Comparison of ENCODE assay signal across 16 mouse cellular contexts in genomic region chr17:72970631-72971161, GRCm38 (mm10). TPM values are rescaled to one million over a fixed set of nuclear protein-coding genes. Genes with fewer than 3 reads are reported as not detected.
DNase-seq lines count a peak whose midpoint lies in the region; ATAC-seq and TF ChIP-seq lines count a peak whose summit lies in the region.
"Had no signal": no experiment of that assay in that cellular context is flagged by ENCODE, and none has a peak within 500 bp of the region (broad histone marks: within the 10 kb centered on the region; RNA-seq: fewer than 3 reads in every experiment).

No protein-coding gene starts in this region.

- ATAC-seq in frontal cortex, adult (ENCODE audit: low TSS enrichment) = peak; percentile 97
- ATAC-seq: inflammation-experienced regulatory T-cells, adult 6 months; liver, embryonic 12.5 days; midbrain, embryonic 16.5 days had no signal

- TF ChIP-seq POLR2A in myocyte (IDR thresholded peaks at IDR 0.05; ENCODE audit: insufficient read length, low read depth) = peak; percentile 62

- H3ac ChIP-seq in C2C12 (ENCODE audit: control insufficient read depth, insufficient read length, low read depth) = no peak overlapping the region
- H3ac ChIP-seq in myocyte (ENCODE audit: control insufficient read depth, insufficient read length) = no peak overlapping the region

- DNase-seq in layer of hippocampus, postnatal 10 days (ENCODE audit: low spot score in 2 of 2) = peak; percentile 37 to 56
- no peak for DNase-seq in urinary bladder, postnatal 4 days (ENCODE audit: low spot score in 2 of 2)
- no peak for DNase-seq in liver
- no peak for DNase-seq in embryo, embryonic 9.5 days (ENCODE audit: extremely low spot score)
- no peak for DNase-seq in natural killer cell, adult 2 months (ENCODE audit: low spot score in 2 of 2)
- DNase-seq: cerebellum, adult 11-12 months; heart, postnatal 14 days; kidney, postnatal 25 days; thymus, postnatal 25 days had no signal

- no peaks in the 10 kb centered on the region for H3K79me3 ChIP-seq in C2C12 (ENCODE audit: low read depth)

- TF ChIP-seq CTCF in C2C12 (IDR thresholded peaks at IDR 0.05; ENCODE audit: control insufficient read depth, insufficient read depth, insufficient read length) = no peak

- H3K27me3 ChIP-seq in C2C12 (ENCODE audit: control insufficient read depth, insufficient read depth, insufficient read length) (no peaks in the 10 kb centered on the region), myocyte (ENCODE audit: control insufficient read depth, insufficient read depth, insufficient read length) (no peaks in the 10 kb centered on the region)
- H3K27me3 ChIP-seq: liver, embryonic 12.5 days had no signal

- H3K36me3 ChIP-seq in C2C12 (ENCODE audit: control insufficient read depth, insufficient read depth) = no peaks in the 10 kb centered on the region
- H3K36me3 ChIP-seq in myocyte (ENCODE audit: control insufficient read depth, insufficient read depth) = no peaks in the 10 kb centered on the region
- H3K36me3 ChIP-seq: forebrain, embryonic 10.5 days; liver, embryonic 12.5 days had no signal

- H3K4me3 ChIP-seq in C2C12 (ENCODE audit: insufficient read depth, poor library complexity, severe bottlenecking) = no peak overlapping the region
- no peak overlapping the region for H3K4me3 ChIP-seq in myocyte
- H3K4me3 ChIP-seq: forebrain, embryonic 10.5 days; liver, embryonic 12.5 days had no signal

- H3K79me2 ChIP-seq in C2C12 (ENCODE audit: control insufficient read depth, insufficient read depth) (no peaks in the 10 kb centered on the region), myocyte (ENCODE audit: control insufficient read depth, insufficient read depth) (no peaks in the 10 kb centered on the region)

- peak overlapping the region; percentile 78 for H3K4me2 ChIP-seq in myocyte (ENCODE audit: low read depth)
- H3K4me2 ChIP-seq: liver, embryonic 12.5 days had no signal

TF ChIP-seq in C2C12, 6 proteins besides CTCF, POLR2A, EP300 and RAD21:
- TF ChIP-seq CEBPB (IDR thresholded peaks at IDR 0.05; ENCODE audit: low read depth) (no peak), MYOG (IDR thresholded peaks at IDR 0.05; ENCODE audit: control insufficient read depth, extremely low read depth, insufficient read length) (no peak), FOSL1 (IDR thresholded peaks at IDR 0.05; ENCODE audit: insufficient read depth, low read length, poor library complexity, severe bottlenecking) (peak; percentile 42), USF1 (IDR thresholded peaks at IDR 0.05; ENCODE audit: low read depth) (peak; percentile 2), MYOD1 (IDR thresholded peaks at IDR 0.05; ENCODE audit: control insufficient read depth, insufficient read length, low read depth) (peak; percentile 98), MAX (IDR thresholded peaks at IDR 0.05) (peak; percentile 64)
TF ChIP-seq in C2C12: peak in this region for 4.

TF ChIP-seq in myocyte, 11 proteins besides CTCF, POLR2A, EP300 and RAD21:
- TF ChIP-seq SRF (IDR thresholded peaks at IDR 0.05; ENCODE audit: control insufficient read depth, insufficient read length, low read depth) = peak; percentile 99
- peak in 2 of 3 experiments; percentile 91 to 92 for TF ChIP-seq MYOD1 (IDR thresholded peaks at IDR 0.05; ENCODE audit: control insufficient read depth in 1 of 3, insufficient read length in 2 of 3, low read depth in 2 of 3)
- TF ChIP-seq E2F4 (IDR thresholded peaks at IDR 0.05; ENCODE audit: insufficient read depth) = no peak
- TF ChIP-seq MAX (IDR thresholded peaks at IDR 0.05; ENCODE audit: low read depth) = no peak
- TF ChIP-seq CEBPB (IDR thresholded peaks at IDR 0.05; ENCODE audit: insufficient read depth, poor library complexity, severe bottlenecking) = 0 out of 2 replicates have a peak, but pooled peaks have one; percentile 9
- TF ChIP-seq MYOG (IDR thresholded peaks at IDR 0.05; ENCODE audit: control insufficient read depth in 1 of 3, insufficient read depth in 1 of 3, insufficient read length in 2 of 3, low read depth in 2 of 3) = peak in 1 of 3 experiments; percentile 55
- TF ChIP-seq TCF12 (IDR thresholded peaks at IDR 0.05; ENCODE audit: insufficient read depth, poor library complexity, severe bottlenecking) = peak; percentile 6
- no peak for TF ChIP-seq TCF3 (IDR thresholded peaks at IDR 0.05; ENCODE audit: insufficient read length, low read depth)
TF ChIP-seq in myocyte: peak in this region for 5.

RNA-seq across cellular contexts. Expression of gene Lbh, which starts 52.6 kb away (rescaled TPM):
- polyA plus RNA-seq in C2C12 (2012; fragmentation: generic; extraction: Trizol) = 38.4 TPM
- 10 to 100 TPM; 46.5 to 47.0 TPM for total RNA-seq in layer of hippocampus, postnatal 10 days (2021)
- 29.8 TPM for polyA plus RNA-seq in myocyte (2012; fragmentation: generic; extraction: Trizol)

Comparison
In these comparisons a context has a peak if more than half of its experiments do, and no peak if none do; other contexts are left out.
1. DNase-seq: peak in layer of hippocampus, postnatal 10 days (2 of 2); none in urinary bladder, postnatal 4 days (0 of 2), liver (single experiment), embryo, embryonic 9.5 days (single experiment) and natural killer cell, adult 2 months (0 of 2).